Mouse (Mus musculus) left cerebral cortex, adult 2 months (tissue): ENCODE measurements around the gene Kcnt1. TPM values are rescaled to one million over a fixed set of nuclear protein-coding genes. Genes with fewer than 3 reads are reported as not detected.
"Not testable (repeated sequence)": the region's sequence is repeated elsewhere in the genome, so short reads cannot be mapped to it uniquely, and the experiment has no call there.

ENCODE experiments used
- DNase-seq, 2 experiments: peaks; one replicate each; pipeline ENCODE4 v3.0.0; 2021 to 2022; ENCODE audit warnings: low spot score in 2 of 2, mixed read lengths in 1 of 2; ENCODE audit errors: extremely low spot score in 1 of 2
- H3K27ac ChIP-seq: fragments of 200-600 bp; 2 replicates; pipeline ENCODE4 v1.8.1; 2022
- H3K4me3 ChIP-seq: fragments of 200-600 bp; 2 replicates; pipeline ENCODE4 v1.8.1; 2022
- CTCF ChIP-seq: fragments of 200-600 bp; IDR thresholded peaks from 2 replicates; pipeline ENCODE4 v1.8.1; 2022; ENCODE audit warnings: antibody characterized with exemption, mild to moderate bottlenecking, moderate library complexity
- intact Hi-C: fragments of 180-260 bp; cut with DNase I; formaldehyde crosslinking; loops from one replicate; pipeline ENCODE4 v1.15.1; 2025
- long read RNA-seq, 2 experiments: library from polyadenylated mRNA; stranded (forward); transcript quantifications; one replicate each; pipeline ENCODE4 v2.0.0; 2021; ENCODE audit warnings: borderline mapping rate in 2 of 2
- total RNA-seq, 2 experiments: library from RNA; stranded (reverse); gene quantifications; 2 replicates each; pipeline ENCODE4 v1.2.3; 2021

Kcnt1 gene
- 100 to 1,000 TPM; 127 to 142 TPM for total RNA-seq
- long read RNA-seq, experiment 1, partial matches to known transcripts: 27 of 141 reads
- long read RNA-seq, experiment 1, other reads (novel, unspliced or antisense): 113 of 141 reads
- long read RNA-seq, experiment 2, partial matches to known transcripts: 17 of 110 reads
- long read RNA-seq, experiment 2, other reads (novel, unspliced or antisense): 92 of 110 reads

DNA sequence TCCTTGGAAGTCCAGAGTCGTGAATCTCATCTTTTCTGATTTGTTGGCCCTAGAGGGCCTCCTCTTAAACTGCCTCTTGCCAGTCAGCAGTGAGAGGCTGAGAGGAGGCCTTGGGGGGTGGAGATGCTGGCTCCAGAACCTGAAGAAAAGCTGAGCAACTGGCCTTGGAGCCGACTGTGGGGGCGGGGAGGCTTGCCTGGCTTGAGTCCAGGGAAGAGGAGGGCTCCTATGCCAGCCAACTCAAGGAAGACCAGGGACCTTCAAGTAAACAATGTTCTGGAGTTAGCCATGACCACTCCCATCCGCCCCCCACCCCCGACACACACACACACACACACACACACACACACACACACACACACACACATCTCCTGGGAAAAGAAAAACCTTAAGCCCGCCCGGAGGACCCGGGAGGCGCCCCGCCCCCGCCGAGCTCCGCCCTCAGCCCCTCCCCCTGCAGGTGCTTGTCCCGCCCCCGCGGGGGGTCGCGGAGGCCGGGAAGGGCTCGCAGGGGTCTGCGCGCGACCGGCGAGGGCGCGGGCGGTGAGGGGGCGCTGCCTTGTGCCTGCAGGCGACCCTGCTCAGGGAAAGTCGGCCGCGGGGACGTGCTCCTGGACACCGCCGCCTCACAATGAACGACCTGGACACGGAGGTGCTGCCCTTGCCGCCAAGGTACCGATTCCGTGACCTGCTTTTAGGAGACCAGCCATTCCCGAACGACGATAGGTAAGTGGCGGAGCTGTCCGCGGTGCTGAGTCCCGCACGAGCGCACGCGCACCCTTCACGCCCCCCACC is at the start of gene Kcnt1:
Kcnt1 (plus strand) TSS at position 398 of the 795 bp plus-strand sequence.
- H3K4me3 ChIP-seq: peak within 1 kb of the TSS; percentile 61
- peak within 1 kb of the TSS; percentile 85 for H3K27ac ChIP-seq
- TF ChIP-seq CTCF: no peak
- intact Hi-C loops: loop anchor here (2.0 kb wide), 1 partner anchor 21 kb away; no protein-coding TSS in a partner anchor
- DNase-seq: peak; percentile 50 to 60

DNA sequence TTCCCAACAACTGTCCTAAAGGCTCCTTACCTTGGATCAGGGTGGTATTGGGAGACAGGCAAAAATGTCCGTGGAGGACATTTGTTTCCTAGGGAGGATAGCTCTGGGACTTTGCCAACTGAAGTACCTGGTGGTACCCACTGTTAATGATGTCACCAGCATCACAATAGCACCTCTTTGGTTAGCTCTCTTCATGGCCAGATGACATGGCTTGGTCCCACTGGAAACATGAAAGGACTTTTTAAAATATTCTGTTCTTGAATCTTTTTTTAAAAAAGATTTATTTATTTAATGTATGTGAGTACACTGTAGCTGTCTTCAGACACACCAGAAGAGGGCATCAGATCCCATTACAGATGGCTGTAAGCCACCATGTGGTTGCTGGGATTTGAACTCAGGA is 47.8 kb upstream of the Kcnt1 start, which contains the start of gene Glt6d1:
Glt6d1 (minus strand) TSS at position 101 of the 400 bp plus-strand sequence.
- H3K27ac ChIP-seq, H3K4me3 ChIP-seq, DNase-seq, intact Hi-C loops: not testable (repeated sequence)

GRCm38 (mm10) chr2:25822806-25823205 is 40.7 kb upstream of the Kcnt1 start, which contains the start of gene Lcn9:
TSS of gene Lcn9 (plus strand) at chr2:25823153.
- DNase-seq: no peak
- no peak within 1 kb of the TSS for H3K4me3 ChIP-seq
- no peak for TF ChIP-seq CTCF
- no peak within 1 kb of the TSS for H3K27ac ChIP-seq
- intact Hi-C loops: no loop called here

DNA sequence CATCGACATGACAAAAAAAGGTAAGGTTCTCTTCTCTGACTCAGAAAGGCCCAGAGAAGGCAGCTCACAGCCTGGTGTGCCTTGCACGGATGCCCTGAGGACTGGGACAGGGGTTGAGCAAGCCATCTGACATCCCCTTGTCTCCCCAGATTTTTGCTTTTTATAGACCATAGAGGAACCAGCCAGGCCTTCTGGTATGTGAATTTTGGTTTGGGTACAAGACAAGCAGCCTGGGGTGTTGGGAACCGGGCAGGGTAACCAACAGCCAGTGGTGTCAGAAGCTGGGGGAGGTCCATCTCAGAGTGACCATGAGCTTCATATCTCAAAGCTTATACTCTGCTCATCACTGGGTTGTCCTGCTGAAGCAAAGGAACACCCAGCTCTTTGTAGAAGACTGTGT is 38.8 kb upstream of the Kcnt1 start:
- no peak for TF ChIP-seq CTCF
- Histone ChIP-seq H3K4me3 (no peak overlapping the region), H3K27ac (no peak overlapping the region)
- intact Hi-C loops: no loop called here
- no peak for DNase-seq

GRCm38 (mm10) chr2:25828344-25828947 is 35.1 kb upstream of the Kcnt1 start:
- intact Hi-C loops: no loop called here
- DNase-seq: no peak
- no peak; the same call in 1 of the 2 replicates for TF ChIP-seq CTCF
- Histone ChIP-seq H3K27ac (no peak overlapping the region), H3K4me3 (no peak overlapping the region)

DNA sequence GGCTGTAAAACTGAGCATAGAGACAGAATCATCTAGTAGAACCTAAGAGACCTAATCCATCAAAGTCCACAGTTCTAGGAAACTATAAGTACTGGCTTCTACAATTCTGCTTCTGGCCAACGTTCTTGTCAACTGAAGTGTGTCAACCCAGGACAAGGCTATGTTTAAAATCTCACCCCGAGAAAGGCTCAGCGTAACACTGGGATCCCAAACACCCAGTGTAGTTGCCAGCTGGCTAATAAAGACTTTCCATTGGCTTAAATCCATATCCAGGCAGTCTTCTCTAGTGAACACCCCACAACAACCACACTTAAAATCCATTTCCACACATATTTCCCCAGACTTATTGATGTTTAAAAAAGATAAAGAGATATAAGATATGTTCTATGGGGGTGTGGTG is 32.7 kb upstream of the Kcnt1 start:
- no peak for DNase-seq
- TF ChIP-seq CTCF: no peak
- no peak overlapping the region for H3K4me3 ChIP-seq
- intact Hi-C loops: no loop called here
- H3K27ac ChIP-seq: no peak overlapping the region

DNA sequence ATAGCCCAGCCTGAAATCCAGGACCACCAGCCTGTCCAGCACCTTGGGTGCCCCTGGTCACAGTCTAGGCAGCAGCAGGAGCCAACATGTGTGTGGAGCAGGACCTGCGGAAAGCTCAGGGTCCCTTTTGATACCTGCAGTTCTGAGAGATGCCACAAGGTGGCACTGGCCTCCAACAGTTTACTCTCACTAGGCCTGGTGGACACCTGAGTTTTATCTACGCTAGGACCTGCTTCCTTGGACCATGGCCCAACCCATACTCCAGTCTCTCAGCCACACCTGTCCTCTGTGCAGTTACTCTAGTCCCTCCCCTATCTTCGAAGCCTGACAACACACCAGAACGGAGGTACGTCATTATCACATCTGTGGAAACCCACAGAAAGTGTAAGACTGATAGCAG is 27.2 kb upstream of the Kcnt1 start:
- peak; percentile 97 for TF ChIP-seq CTCF
- no peak overlapping the region for H3K27ac ChIP-seq
- intact Hi-C loops: loop anchor here (1.0 to 5.0 kb wide), 6 partner anchors 53 to 306 kb away; partner anchors contain the start of gene Ubac1
- H3K4me3 ChIP-seq: no peak overlapping the region
- peak; percentile 78 to 85 for DNase-seq

DNA sequence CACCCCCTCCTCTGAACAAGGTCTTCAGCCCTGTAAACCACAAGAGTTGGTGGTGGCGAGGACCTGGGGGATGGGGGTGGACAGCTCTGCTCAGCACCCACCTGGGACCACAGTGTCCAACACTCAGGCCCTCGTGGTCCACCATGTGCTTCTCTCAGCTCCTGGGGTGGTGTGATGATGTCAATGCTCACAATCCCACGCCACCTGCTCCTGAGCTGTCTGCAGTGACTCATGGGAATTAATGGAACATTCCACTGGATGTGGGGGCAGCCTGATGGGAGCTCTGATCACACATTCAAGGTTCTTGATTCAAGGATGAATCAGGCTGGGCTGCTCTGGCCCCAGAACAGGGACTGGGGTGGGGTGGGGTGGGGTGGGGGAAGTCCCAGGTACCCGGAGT is 21.4 kb upstream of the Kcnt1 start:
- Histone ChIP-seq H3K27ac (no peak overlapping the region), H3K4me3 (no peak overlapping the region)
- intact Hi-C loops: loop anchor here (2.0 kb wide), 1 partner anchor 23 kb away; no protein-coding TSS in a partner anchor
- no peak for TF ChIP-seq CTCF
- peak; percentile 37 to 43 for DNase-seq

DNA sequence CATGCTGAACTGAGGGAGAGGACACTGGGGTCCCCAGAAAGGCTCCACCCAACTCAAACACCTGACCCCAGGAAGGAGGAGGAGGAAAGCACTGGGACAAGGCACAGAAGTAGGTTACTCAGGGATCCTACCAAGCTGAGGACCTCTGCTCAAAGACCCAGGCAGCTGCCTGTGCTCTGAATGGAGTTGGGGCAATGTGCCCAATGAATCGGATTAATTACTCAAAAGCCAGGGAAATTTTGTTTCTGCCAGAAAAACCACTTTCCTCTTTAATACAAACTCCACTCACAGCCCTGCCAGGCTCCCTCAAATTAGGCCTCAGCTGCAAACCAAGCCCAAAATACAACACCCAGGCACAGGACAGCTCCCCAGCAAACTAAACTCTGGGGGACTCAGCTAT is 20.8 kb upstream of the Kcnt1 start:
- DNase-seq: no peak
- intact Hi-C loops: loop anchor here (2.0 kb wide), 1 partner anchor 22 kb away; no protein-coding TSS in a partner anchor
- TF ChIP-seq CTCF: no peak
- H3K4me3 ChIP-seq: no peak overlapping the region
- peak overlapping the region; percentile 15; the same call in 1 of the 2 replicates for H3K27ac ChIP-seq

- H3K27ac ChIP-seq: no peak overlapping the region
- DNase-seq: no peak
- intact Hi-C loops: no loop called here
- no peak overlapping the region for H3K4me3 ChIP-seq
- no peak for TF ChIP-seq CTCF
Observed at GRCm38 (mm10) chr2:25844097-25844496, 19.4 kb upstream of the Kcnt1 start.

DNA sequence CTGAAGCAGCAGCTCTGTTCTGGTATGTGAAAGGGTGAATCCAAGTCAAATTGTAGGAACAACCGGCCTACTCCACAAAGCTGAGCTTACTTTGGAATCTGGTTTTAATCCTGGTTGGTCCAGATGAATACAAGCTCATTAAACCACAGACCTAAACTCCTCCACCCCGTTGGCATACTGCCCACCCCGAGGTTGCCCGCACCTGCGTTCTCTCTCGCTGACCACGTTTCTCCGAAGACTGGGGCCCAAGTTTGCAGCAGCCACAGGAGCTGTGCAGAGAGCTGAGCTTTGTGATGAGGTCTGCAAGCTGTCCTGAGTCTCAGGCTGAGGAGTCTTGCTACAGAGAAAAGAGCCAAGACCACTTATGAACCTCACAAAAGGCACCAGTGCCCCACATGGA is 17.0 kb upstream of the Kcnt1 start:
- DNase-seq: no peak
- Histone ChIP-seq H3K4me3 (no peak overlapping the region), H3K27ac (no peak overlapping the region)
- no peak for TF ChIP-seq CTCF
- intact Hi-C loops: no loop called here

GRCm38 (mm10) chr2:25847226-25847625 is 16.3 kb upstream of the Kcnt1 start, which contains the start of gene Sohlh1:
TSS of gene Sohlh1 (minus strand) at chr2:25847248.
- H3K4me3 ChIP-seq: no peak within 1 kb of the TSS
- H3K27ac ChIP-seq: no peak within 1 kb of the TSS
- intact Hi-C loops: no loop called here
- no peak for TF ChIP-seq CTCF
- no peak for DNase-seq
